Mouse (Mus musculus): ENCODE data around the gene Nrip1.

GRCm38 (mm10) chr16:76355267-76355666, 18.4 kb downstream of the Nrip1 start:
- TF ChIP-seq USF1 (IDR thresholded peaks at IDR 0.05; ENCODE audit: low read depth): no peak
- TF ChIP-seq CTCF (IDR thresholded peaks at IDR 0.05; ENCODE audit: control insufficient read depth, insufficient read depth, insufficient read length): no peak
- no peak for TF ChIP-seq CEBPB (IDR thresholded peaks at IDR 0.05; ENCODE audit: low read depth)
